In genomic region chr5:90488323-90488722, GRCm38 (mm10) we compare ENCODE assay signal across 22 mouse cellular contexts. TPM values are rescaled to one million over a fixed set of nuclear protein-coding genes. Genes with fewer than 3 reads are reported as not detected.
"Had no signal": no experiment of that assay in that cellular context is flagged by ENCODE, and none has a peak within 500 bp of the region (broad histone marks: within the 10 kb centered on the region; RNA-seq: fewer than 3 reads in every experiment).

No protein-coding gene starts in this region.

- H3K27me3 ChIP-seq: limb, embryonic 15.5 days; neural tube, embryonic 13.5 days had no signal

- H3K36me3 ChIP-seq: limb, embryonic 15.5 days; midbrain, embryonic 10.5 days; neural tube, embryonic 13.5 days had no signal

- H3K4me2 ChIP-seq: limb, embryonic 15.5 days; lung, embryonic 14.5 days; neural tube, embryonic 13.5 days had no signal

- H3K4me3 ChIP-seq: limb, embryonic 15.5 days; midbrain, embryonic 10.5 days; neural tube, embryonic 13.5 days had no signal

- DNase-seq: kidney, adult 8-10 months; kidney, postnatal 25 days; layer of hippocampus, adult 9-11 months; layer of hippocampus, postnatal 36 days; lung, embryonic 14.5 days; lung, postnatal 10 days; lung, postnatal 4 days; midbrain, embryonic 14.5 days; retina, postnatal 1 day; right cerebral cortex, postnatal 4 days; spleen, adult 18-20 months; thymus, adult 2 months; thymus, postnatal 36 days had no signal

- H3K9me3 ChIP-seq: limb, embryonic 15.5 days; midbrain, embryonic 10.5 days; neural tube, embryonic 13.5 days had no signal

- ATAC-seq: hindbrain, embryonic 16.5 days; inflammation-experienced regulatory T-cells, adult 6 months had no signal

- H3K4me1 ChIP-seq: limb, embryonic 15.5 days; midbrain, embryonic 10.5 days; neural tube, embryonic 13.5 days had no signal

- H3K9ac ChIP-seq: limb, embryonic 15.5 days; lung, embryonic 14.5 days; neural tube, embryonic 13.5 days had no signal

- H3K27ac ChIP-seq: limb, embryonic 15.5 days; midbrain, embryonic 10.5 days; neural tube, embryonic 13.5 days had no signal

RNA-seq across cellular contexts. Expression of gene Afp, which starts 2.2 kb away (rescaled TPM):
- total RNA-seq: layer of hippocampus, postnatal 36 days; left cerebral cortex, postnatal 25 days; megakaryocyte, adult 5-6 weeks had no signal
- polyA plus RNA-seq: midbrain, embryonic 14.5 days had no signal

RNA-seq across cellular contexts. Expression of gene Alb, which starts 27.6 kb away (rescaled TPM):
- total RNA-seq: layer of hippocampus, postnatal 36 days; left cerebral cortex, postnatal 25 days; megakaryocyte, adult 5-6 weeks had no signal
- polyA plus RNA-seq: hindbrain, embryonic 16.5 days; inflammation-experienced regulatory T-cells, adult 6 months; midbrain, embryonic 10.5 days; midbrain, embryonic 14.5 days had no signal

RNA-seq across cellular contexts. Expression of gene Afm, which starts 30.4 kb away (rescaled TPM):
- total RNA-seq: layer of hippocampus, postnatal 36 days; left cerebral cortex, adult 8-10 months; left cerebral cortex, postnatal 25 days; megakaryocyte, adult 5-6 weeks had no signal
- polyA plus RNA-seq: hindbrain, embryonic 16.5 days; inflammation-experienced regulatory T-cells, adult 6 months; limb, embryonic 11.5 days; limb, embryonic 15.5 days; lung, embryonic 14.5 days; midbrain, embryonic 10.5 days; midbrain, embryonic 14.5 days; neural tube, embryonic 13.5 days; thymus, adult 2 months had no signal
